Mouse (Mus musculus) T-helper 17 cell (primary cell): ENCODE measurements around the gene Gm13279.
"Not testable (repeated sequence)": the region's sequence is repeated elsewhere in the genome, so short reads cannot be mapped to it uniquely, and the experiment has no call there.

Source experiments
- in situ Hi-C, 2 experiments: fragments of 300-600 bp; cut with MboI, MseI; formaldehyde crosslinking; loops; 1 replicate in 1 of 2; 2 replicates in 1 of 2; pipeline ENCODE4 v1.15.1; 2025; ENCODE audit warnings: high pct_unique_total_duplicates in 2 of 2

Gm13279 gene

GRCm38 (mm10) chr4:88793936-88794675, 3.1 kb upstream of the Gm13279 start, which contains the start of gene Gm13275:
TSS of gene Gm13275 (plus strand) at chr4:88794487.
- in situ Hi-C loops: not testable (repeated sequence)

- in situ Hi-C loops: not testable (repeated sequence)
Measured at GRCm38 (mm10) chr4:88799365-88799764, 2.2 kb downstream of the Gm13279 start, which contains the start of gene Gm13285. TSS of gene Gm13285 (plus strand) at chr4:88799665.

DNA sequence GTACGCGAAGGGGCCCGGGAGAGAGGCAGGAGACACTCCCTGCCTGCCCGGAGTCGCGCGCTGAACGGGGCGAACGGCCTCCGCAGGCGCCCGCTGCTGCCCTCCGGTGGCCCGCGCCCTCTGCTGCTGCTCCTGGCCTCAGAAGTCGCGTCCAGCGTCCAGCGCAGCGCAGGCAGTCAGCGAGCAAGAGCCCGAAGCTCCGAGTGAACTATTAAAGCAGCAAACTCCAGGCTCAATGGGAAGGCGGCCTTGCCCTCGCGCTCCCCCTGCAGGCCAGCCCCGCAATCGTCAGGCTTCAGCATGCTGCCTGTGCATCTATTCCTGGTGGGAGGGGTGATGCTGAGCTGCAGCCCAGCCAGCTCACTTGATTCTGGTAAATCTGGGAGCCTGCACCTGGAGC, 5.8 kb downstream of the Gm13279 start, which contains the start of gene Gm13287:
TSS of gene Gm13287 (plus strand) at position 301 of the 400 bp plus-strand sequence.
- in situ Hi-C loops: loop anchor here in 1 of 2 experiments (5.0 to 25.0 kb wide), 2 partner anchors 66 to 1916 kb away; no protein-coding TSS in a partner anchor

DNA sequence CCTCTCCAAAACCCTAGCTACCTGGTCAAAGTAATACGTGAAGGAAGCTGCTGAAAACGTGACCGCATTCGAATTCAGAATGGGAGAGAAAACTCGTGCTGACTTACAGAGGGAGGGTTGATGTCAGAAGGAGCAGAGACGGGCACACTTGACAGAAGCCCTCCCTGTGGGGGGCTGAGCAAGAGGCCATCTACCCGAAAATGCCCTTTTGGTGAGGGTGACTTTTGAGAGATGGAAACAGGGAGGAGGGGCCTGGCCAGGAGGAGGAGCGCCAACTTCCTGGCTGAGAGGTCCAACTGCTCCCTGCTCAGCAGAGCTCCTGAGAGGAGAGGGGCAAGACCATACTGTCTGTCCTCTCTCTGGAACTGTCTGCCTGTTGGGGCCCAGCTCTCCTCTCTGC, 8.0 kb downstream of the Gm13279 start, which contains the start of gene Gm13288:
TSS of gene Gm13288 (plus strand) at position 301 of the 400 bp plus-strand sequence.
- in situ Hi-C loops: loop anchor here in 1 of 2 experiments (5.0 to 25.0 kb wide), 2 partner anchors 33 to 1918 kb away; partner anchors contain the start of gene Gm13290

GRCm38 (mm10) chr4:88805761-88806160, 8.6 kb downstream of the Gm13279 start:
- in situ Hi-C loops: loop anchor here in 1 of 2 experiments (5.0 to 25.0 kb wide), 2 partner anchors 33 to 1918 kb away; partner anchors contain the start of gene Gm13290

DNA sequence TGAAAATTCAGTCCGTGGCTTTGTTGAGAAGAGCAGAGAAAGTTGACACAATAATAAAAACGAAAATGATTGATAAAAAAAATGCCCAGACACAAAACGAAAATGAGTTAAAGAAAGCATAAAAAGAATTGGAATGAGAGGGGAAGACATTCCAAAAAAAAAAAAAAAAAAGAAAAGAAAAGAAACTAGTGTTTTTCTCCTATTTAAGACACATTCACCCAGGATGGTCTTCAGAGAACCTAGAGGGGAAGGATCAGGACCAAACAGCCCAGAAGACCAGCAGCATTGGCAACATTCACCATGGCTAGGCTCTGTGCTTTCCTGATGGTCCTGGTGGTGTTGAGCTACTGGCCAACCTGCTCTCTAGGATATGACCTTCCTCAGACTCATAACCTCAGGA, 18.7 kb downstream of the Gm13279 start, which contains the start of gene Ifna7:
TSS of gene Ifna7 (plus strand) at position 301 of the 400 bp plus-strand sequence.
- in situ Hi-C loops: loop anchor here in 1 of 2 experiments (25.0 kb wide), 1 partner anchor 1929 kb away; no protein-coding TSS in a partner anchor

GRCm38 (mm10) chr4:88819659-88820058, 22.5 kb downstream of the Gm13279 start, which contains the start of gene Ifna11:
TSS of gene Ifna11 (plus strand) at chr4:88819959.
- in situ Hi-C loops: loop anchor here in 1 of 2 experiments (25.0 kb wide), 1 partner anchor 1932 kb away; no protein-coding TSS in a partner anchor

- in situ Hi-C loops: loop anchor here in 1 of 2 experiments (25.0 kb wide), 1 partner anchor 1936 kb away; no protein-coding TSS in a partner anchor
Measured at GRCm38 (mm10) chr4:88822995-88823394, 25.8 kb downstream of the Gm13279 start.

DNA sequence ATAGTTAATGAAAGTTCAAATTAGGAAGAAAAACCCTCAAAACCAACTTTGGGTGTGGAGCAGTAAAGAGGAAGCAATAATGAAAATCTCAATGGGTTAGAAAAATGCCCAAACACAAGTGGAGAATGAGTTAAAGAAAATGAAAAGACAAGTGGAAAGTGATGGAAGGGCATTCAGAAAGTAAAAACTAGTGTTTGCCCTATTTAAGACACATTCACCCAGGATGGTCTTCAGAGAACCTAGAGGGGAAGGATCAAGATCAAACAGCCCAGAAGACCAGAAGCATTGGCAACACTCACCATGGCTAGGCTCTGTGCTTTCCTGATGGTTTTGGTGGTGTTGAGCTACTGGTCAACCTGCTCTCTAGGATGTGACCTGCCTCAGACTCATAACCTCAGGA, 29.9 kb downstream of the Gm13279 start, which contains the start of gene Ifna6:
TSS of gene Ifna6 (plus strand) at position 301 of the 400 bp plus-strand sequence.
- in situ Hi-C loops: not testable (repeated sequence)

DNA sequence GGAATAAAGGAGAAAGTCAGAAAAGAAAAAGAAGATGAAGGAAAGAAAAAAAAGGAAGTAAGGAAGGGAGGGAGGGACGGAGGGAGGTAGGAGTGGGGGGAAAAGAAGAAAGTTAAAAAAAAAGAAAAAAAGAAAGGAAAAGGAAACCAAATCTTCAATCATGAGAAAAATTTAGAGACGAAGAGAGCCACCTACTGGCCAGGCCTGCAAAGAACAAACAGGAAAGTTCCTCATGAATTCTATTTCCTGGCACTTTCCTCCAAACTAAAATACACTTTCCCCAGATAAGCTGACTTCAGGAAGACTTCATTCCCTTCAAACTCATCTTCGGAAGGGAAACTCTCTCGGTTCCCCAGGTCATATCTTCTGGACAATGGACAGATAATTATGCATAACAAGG, 33.3 kb downstream of the Gm13279 start:
- in situ Hi-C loops: no loop called here

DNA sequence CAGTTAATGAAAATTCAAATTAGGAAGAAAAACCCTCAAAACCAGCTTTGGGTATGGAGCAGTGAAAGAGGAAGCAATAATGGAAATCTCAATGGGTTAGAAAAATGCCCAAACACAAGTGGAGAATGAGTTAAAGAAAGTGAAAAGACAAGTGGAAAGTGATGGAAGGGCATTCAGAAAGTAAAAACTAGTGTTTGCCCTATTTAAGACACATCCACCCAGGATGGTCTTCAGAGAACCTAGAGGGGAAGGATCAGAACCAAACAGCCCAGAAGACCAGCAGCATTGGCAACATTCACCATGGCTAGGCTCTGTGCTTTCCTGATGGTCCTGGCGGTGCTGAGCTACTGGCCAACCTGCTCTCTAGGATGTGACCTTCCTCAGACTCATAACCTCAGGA, 38.0 kb downstream of the Gm13279 start, which contains the start of gene Ifna5:
TSS of gene Ifna5 (plus strand) at position 301 of the 400 bp plus-strand sequence.
- in situ Hi-C loops: not testable (repeated sequence)

- in situ Hi-C loops: no loop called here
Measured at GRCm38 (mm10) chr4:88838828-88839227, 41.6 kb downstream of the Gm13279 start.

- in situ Hi-C loops: no loop called here
Measured at GRCm38 (mm10) chr4:88840058-88840457, 42.9 kb downstream of the Gm13279 start.

DNA sequence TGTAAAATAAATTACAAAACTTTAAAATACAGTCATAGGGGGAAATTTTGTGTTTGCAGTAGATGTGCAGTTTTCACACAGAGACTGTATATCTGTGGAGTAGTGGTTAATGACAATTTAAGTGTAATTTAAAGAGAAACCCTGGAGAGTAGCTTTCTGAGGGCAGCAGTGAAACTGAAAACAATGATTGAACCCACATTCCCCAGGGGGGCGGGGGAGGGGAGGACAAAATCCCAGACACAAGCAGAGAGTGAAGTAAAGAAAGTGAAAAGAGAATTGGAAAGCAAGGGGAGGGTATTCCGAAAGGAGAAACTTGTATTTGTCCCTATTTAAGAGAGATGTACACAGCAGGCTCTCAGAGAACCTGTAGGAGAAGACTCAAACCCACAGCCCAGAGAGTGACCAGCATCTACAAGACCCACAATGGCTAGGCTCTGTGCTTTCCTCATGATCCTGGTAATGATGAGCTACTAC, 44.3 kb downstream of the Gm13279 start, which contains the start of gene Ifna4:
TSS of gene Ifna4 (plus strand) at position 424 of the 474 bp plus-strand sequence.
- in situ Hi-C loops: no loop called here

DNA sequence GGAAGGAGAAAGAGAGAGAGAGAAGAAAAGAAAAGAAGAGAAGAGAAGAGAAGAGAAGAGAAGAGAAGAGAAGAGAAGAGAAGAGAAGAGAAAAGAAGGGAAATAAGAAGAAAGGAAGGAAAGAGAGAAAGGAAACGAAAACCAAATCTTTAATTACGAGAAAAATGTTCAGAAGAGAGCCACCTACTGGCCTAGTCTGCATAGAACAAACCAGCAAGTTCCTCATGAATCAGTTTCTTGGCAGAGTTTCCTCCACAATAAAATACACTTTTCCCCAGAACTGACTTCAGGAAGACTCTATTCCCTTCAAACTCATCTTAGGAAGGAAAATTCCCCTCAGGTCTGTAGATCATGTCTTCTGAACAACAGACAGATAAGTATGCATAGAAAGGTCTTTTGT, 48.1 kb downstream of the Gm13279 start:
- in situ Hi-C loops: no loop called here
